Mouse (Mus musculus) spleen, postnatal 14 days (tissue): Measurements from ENCODE around the gene Ebf1.

Experiments
- DNase-seq, 2 experiments: peaks; one replicate each; pipeline ENCODE4 v3.0.0; 2021 to 2022; ENCODE audit warnings: low spot score in 2 of 2

The Ebf1 gene

GRCm38 (mm10) chr11:44738046-44738445 is 120.9 kb downstream of the Ebf1 start:
- no peak for DNase-seq

- DNase-seq: no peak
Measured at GRCm38 (mm10) chr11:44738820-44739219, 121.7 kb downstream of the Ebf1 start.

GRCm38 (mm10) chr11:44740278-44741041 is 123.3 kb downstream of the Ebf1 start:
- DNase-seq: no peak

GRCm38 (mm10) chr11:44741042-44741491 is 124.0 kb downstream of the Ebf1 start:
- no peak for DNase-seq

GRCm38 (mm10) chr11:44744446-44744845 is 127.3 kb downstream of the Ebf1 start:
- DNase-seq: no peak

GRCm38 (mm10) chr11:44745946-44746345 is 128.8 kb downstream of the Ebf1 start:
- no peak for DNase-seq

GRCm38 (mm10) chr11:44746731-44747130 is 129.6 kb downstream of the Ebf1 start:
- no peak for DNase-seq

- DNase-seq: no peak
Measured at GRCm38 (mm10) chr11:44749309-44749708, 132.2 kb downstream of the Ebf1 start.

- DNase-seq: no peak
Measured at GRCm38 (mm10) chr11:44754336-44754735, 137.2 kb downstream of the Ebf1 start.

- no peak for DNase-seq
Measured at GRCm38 (mm10) chr11:44756321-44756720, 139.2 kb downstream of the Ebf1 start.

GRCm38 (mm10) chr11:44758857-44759256 is 141.7 kb downstream of the Ebf1 start:
- DNase-seq: no peak

GRCm38 (mm10) chr11:44761128-44761996 is 144.2 kb downstream of the Ebf1 start:
- DNase-seq: no peak

- no peak for DNase-seq
Measured at GRCm38 (mm10) chr11:44763992-44764835, 147.1 kb downstream of the Ebf1 start.

GRCm38 (mm10) chr11:44764988-44765387 is 147.9 kb downstream of the Ebf1 start:
- peak in 1 of 2 experiments; percentile 30 for DNase-seq

GRCm38 (mm10) chr11:44766246-44766645 is 149.1 kb downstream of the Ebf1 start:
- DNase-seq: no peak

- no peak for DNase-seq
Measured at GRCm38 (mm10) chr11:44767322-44767721, 150.2 kb downstream of the Ebf1 start.

- no peak for DNase-seq
Measured at GRCm38 (mm10) chr11:44768346-44768745, 151.2 kb downstream of the Ebf1 start.

- no peak for DNase-seq
Measured at GRCm38 (mm10) chr11:44770989-44771564, 154.0 kb downstream of the Ebf1 start.

- no peak for DNase-seq
Measured at GRCm38 (mm10) chr11:44774411-44774810, 157.3 kb downstream of the Ebf1 start.

GRCm38 (mm10) chr11:44775549-44775948 is 158.4 kb downstream of the Ebf1 start:
- DNase-seq: no peak

GRCm38 (mm10) chr11:44776556-44776955 is 159.4 kb downstream of the Ebf1 start:
- DNase-seq: no peak
